ENCODE assay signal across 11 mouse cellular contexts in genomic region chr8:79292712-79293264, GRCm38 (mm10). TPM values are rescaled to one million over a fixed set of nuclear protein-coding genes. Genes with fewer than 3 reads are reported as not detected.
DNase-seq lines count a peak whose midpoint lies in the region; ATAC-seq and TF ChIP-seq lines count a peak whose summit lies in the region.
"Had no signal": no experiment of that assay in that cellular context is flagged by ENCODE, and none has a peak within 500 bp of the region (broad histone marks: within the 10 kb centered on the region; RNA-seq: fewer than 3 reads in every experiment).

No protein-coding gene starts in this region.

- no peak overlapping the region for H3K9ac ChIP-seq in forebrain, embryonic 12.5 days
- no peak overlapping the region for H3K9ac ChIP-seq in forebrain, embryonic 16.5 days (replicated peaks; ENCODE audit: low read depth, low read length)
- H3K9ac ChIP-seq in kidney, embryonic 14.5 days (ENCODE audit: low read depth, low read length): 0 out of 2 replicates have a peak overlapping the region, but pooled peaks have one; percentile 32
- H3K9ac ChIP-seq in stomach, embryonic 14.5 days (replicated peaks; ENCODE audit: low read depth, low read length): no peak overlapping the region
- no peak overlapping the region for H3K9ac ChIP-seq in stomach, postnatal 0 days (ENCODE audit: low read length)
- H3K9ac ChIP-seq in stomach, embryonic 16.5 days (ENCODE audit: low read length): peak overlapping the region; percentile 58

- no peaks in the 10 kb centered on the region for H3K27me3 ChIP-seq in forebrain, embryonic 12.5 days
- H3K27me3 ChIP-seq in forebrain, embryonic 16.5 days (replicated peaks; ENCODE audit: control insufficient read depth, insufficient read depth, low read length): no peaks in the 10 kb centered on the region
- H3K27me3 ChIP-seq in kidney, embryonic 14.5 days (ENCODE audit: control insufficient read depth, insufficient read depth, low read length): no peaks in the 10 kb centered on the region
- no peaks in the 10 kb centered on the region for H3K27me3 ChIP-seq in stomach, embryonic 14.5 days (ENCODE audit: control insufficient read depth, insufficient read depth, low read length)
- H3K27me3 ChIP-seq in stomach, postnatal 0 days (ENCODE audit: control insufficient read depth, insufficient read depth, low read length): no peaks in the 10 kb centered on the region
- no peaks in the 10 kb centered on the region for H3K27me3 ChIP-seq in stomach, embryonic 16.5 days (ENCODE audit: control insufficient read depth, insufficient read depth, low read length)

- WGBS in forebrain, embryonic 12.5 days: 84% methylated on average over 3 of the region's 3 CpGs
- WGBS in forebrain, embryonic 16.5 days: 90% methylated on average over 3 of the region's 3 CpGs
- WGBS in kidney, embryonic 14.5 days: 85% methylated on average over 3 of the region's 3 CpGs
- WGBS in stomach, embryonic 14.5 days: 63% methylated on average over 3 of the region's 3 CpGs
- 53% methylated on average over 3 of the region's 3 CpGs for WGBS in stomach, postnatal 0 days
- 62% methylated on average over 3 of the region's 3 CpGs for WGBS in stomach, embryonic 16.5 days

- no peaks in the 10 kb centered on the region for H3K36me3 ChIP-seq in forebrain, embryonic 12.5 days (replicated peaks)
- H3K36me3 ChIP-seq in forebrain, embryonic 16.5 days (ENCODE audit: control insufficient read depth, insufficient read depth): no peaks in the 10 kb centered on the region
- no peaks in the 10 kb centered on the region for H3K36me3 ChIP-seq in kidney, embryonic 14.5 days (ENCODE audit: control insufficient read depth, insufficient read depth, low read length)
- no peaks in the 10 kb centered on the region for H3K36me3 ChIP-seq in stomach, embryonic 14.5 days (ENCODE audit: control insufficient read depth, insufficient read depth, low read length)
- H3K36me3 ChIP-seq in stomach, postnatal 0 days (ENCODE audit: control insufficient read depth, insufficient read depth, low read length): no peaks in the 10 kb centered on the region
- no peaks in the 10 kb centered on the region for H3K36me3 ChIP-seq in stomach, embryonic 16.5 days (ENCODE audit: control insufficient read depth, insufficient read depth, low read length)

- TF ChIP-seq EP300 in stomach, postnatal 0 days (optimal IDR thresholded peaks at IDR 0.05): no peak

- H3K4me3 ChIP-seq in forebrain, embryonic 12.5 days (replicated peaks): no peak overlapping the region
- H3K4me3 ChIP-seq in forebrain, embryonic 16.5 days (replicated peaks; ENCODE audit: low read length): no peak overlapping the region
- H3K4me3 ChIP-seq in kidney, embryonic 14.5 days (ENCODE audit: low read length): no peak overlapping the region
- H3K4me3 ChIP-seq in stomach, embryonic 14.5 days (ENCODE audit: low read depth, low read length): no peak overlapping the region
- H3K4me3 ChIP-seq in stomach, postnatal 0 days (ENCODE audit: low read depth, low read length): no peak overlapping the region
- no peak overlapping the region for H3K4me3 ChIP-seq in stomach, embryonic 16.5 days (replicated peaks; ENCODE audit: low read length)

- no peak for TF ChIP-seq CTCF in stomach, postnatal 0 days (IDR thresholded peaks at IDR 0.05; ENCODE audit: low read depth)

- H3K9me3 ChIP-seq in forebrain, embryonic 12.5 days: no peaks in the 10 kb centered on the region
- no peaks in the 10 kb centered on the region for H3K9me3 ChIP-seq in forebrain, embryonic 16.5 days (ENCODE audit: control insufficient read depth, low read length)
- no peaks in the 10 kb centered on the region for H3K9me3 ChIP-seq in kidney, embryonic 14.5 days (ENCODE audit: control insufficient read depth, low read length)
- H3K9me3 ChIP-seq in stomach, embryonic 14.5 days (ENCODE audit: control insufficient read depth, low read depth, low read length): no peaks in the 10 kb centered on the region
- H3K9me3 ChIP-seq in stomach, postnatal 0 days (ENCODE audit: control insufficient read depth, low read length): no peaks in the 10 kb centered on the region
- no peaks in the 10 kb centered on the region for H3K9me3 ChIP-seq in stomach, embryonic 16.5 days (replicated peaks; ENCODE audit: control insufficient read depth, low read length)

- peaks cover 25% of the 10 kb centered on the region for H3K4me1 ChIP-seq in forebrain, embryonic 12.5 days
- H3K4me1 ChIP-seq in forebrain, embryonic 16.5 days (replicated peaks; ENCODE audit: control insufficient read depth, insufficient read depth, low read length): peaks cover 23% of the 10 kb centered on the region
- peaks cover 10% of the 10 kb centered on the region; the same call in 1 of the 2 replicates for H3K4me1 ChIP-seq in kidney, embryonic 14.5 days (ENCODE audit: control insufficient read depth, insufficient read depth, low read length)
- H3K4me1 ChIP-seq in stomach, embryonic 14.5 days (ENCODE audit: control insufficient read depth, insufficient read depth, low read length): peaks cover 13% of the 10 kb centered on the region; the same call in 1 of the 2 replicates
- 0 out of 2 replicates have a peak, but pooled peaks cover 2% of the 10 kb centered on the region for H3K4me1 ChIP-seq in stomach, postnatal 0 days (replicated peaks; ENCODE audit: control insufficient read depth, insufficient read depth)
- H3K4me1 ChIP-seq in stomach, embryonic 16.5 days (ENCODE audit: control insufficient read depth, insufficient read depth, low read length): peaks cover 14% of the 10 kb centered on the region

- no peak for ATAC-seq in forebrain, embryonic 12.5 days (ENCODE audit: low FRiP score)
- no peak for ATAC-seq in forebrain, embryonic 16.5 days
- ATAC-seq in kidney, embryonic 14.5 days (ENCODE audit: low FRiP score, low TSS enrichment): no peak
- no peak for ATAC-seq in stomach, embryonic 14.5 days (ENCODE audit: insufficient number of reproducible peaks, insufficient read depth, low FRiP score, low read depth)
- no peak for ATAC-seq in stomach, postnatal 0 days (ENCODE audit: low FRiP score, low TSS enrichment)
- no peak for ATAC-seq in stomach, embryonic 16.5 days (ENCODE audit: insufficient read depth, low FRiP score)

- H3K27ac ChIP-seq in forebrain, embryonic 12.5 days: no peak overlapping the region
- no peak overlapping the region for H3K27ac ChIP-seq in forebrain, embryonic 16.5 days (ENCODE audit: low read length)
- H3K27ac ChIP-seq in kidney, embryonic 14.5 days (ENCODE audit: low read depth, low read length): no peak overlapping the region
- no peak overlapping the region for H3K27ac ChIP-seq in stomach, embryonic 14.5 days (ENCODE audit: low read length)
- no peak overlapping the region for H3K27ac ChIP-seq in stomach, postnatal 0 days (replicated peaks)
- H3K27ac ChIP-seq in stomach, embryonic 16.5 days (ENCODE audit: low read length): peak overlapping the region; percentile 12; the same call in 1 of the 2 replicates

- H3K4me2 ChIP-seq in forebrain, embryonic 12.5 days: peak overlapping the region; percentile 60; the same call in 1 of the 2 replicates
- H3K4me2 ChIP-seq in forebrain, embryonic 16.5 days (ENCODE audit: low read length): no peak overlapping the region
- H3K4me2 ChIP-seq in kidney, embryonic 14.5 days (replicated peaks; ENCODE audit: low read depth, low read length): peak overlapping the region; percentile 70; the same call in 1 of the 2 replicates
- H3K4me2 ChIP-seq in stomach, embryonic 14.5 days (replicated peaks; ENCODE audit: low read depth, low read length): peak overlapping the region; percentile 67
- H3K4me2 ChIP-seq in stomach, postnatal 0 days (replicated peaks; ENCODE audit: low read depth): no peak overlapping the region
- H3K4me2 ChIP-seq in stomach, embryonic 16.5 days (ENCODE audit: low read depth, low read length): 0 out of 2 replicates have a peak overlapping the region, but pooled peaks have one; percentile 1

- DNase-seq in kidney, adult 8-10 months: no peak
- no peak for DNase-seq in stomach, postnatal 0 days (ENCODE audit: low spot score)
- no peak for DNase-seq in embryo, embryonic 9.5 days (ENCODE audit: extremely low spot score)
- DNase-seq: adrenal gland, adult 2 months; gastrocnemius, postnatal 10 days; kidney, postnatal 14 days had no signal

RNA-seq across cellular contexts. Expression of gene Mmaa, which starts 1.9 kb away (rescaled TPM):
- polyA plus RNA-seq in forebrain, embryonic 12.5 days (2016; fragmentation: Nextera tagmentation; extraction: Ambion mirVana): 16.8 and 17.5 TPM in 2 replicates
- 27.3 and 27.9 TPM in 2 replicates for polyA plus RNA-seq in forebrain, embryonic 16.5 days (2015; fragmentation: Nextera tagmentation; extraction: Ambion mirVana)
- polyA plus RNA-seq in kidney, embryonic 14.5 days (2014; fragmentation: Nextera tagmentation; extraction: Ambion mirVana): 10.5 and 11.6 TPM in 2 replicates
- 11.5 and 13.9 TPM in 2 replicates for polyA plus RNA-seq in stomach, embryonic 14.5 days (2014; fragmentation: Nextera tagmentation; extraction: Ambion mirVana)
- 10.0 and 10.9 TPM in 2 replicates for polyA plus RNA-seq in stomach, postnatal 0 days (2015; fragmentation: Nextera tagmentation; extraction: Ambion mirVana)
- 13.2 and 14.4 TPM in 2 replicates for polyA plus RNA-seq in stomach, embryonic 16.5 days (2015; fragmentation: Nextera tagmentation; extraction: Ambion mirVana)

RNA-seq across cellular contexts. Expression of gene 1700011L22Rik, which starts 44.4 kb away (rescaled TPM):
- not detected in 2 replicates for polyA plus RNA-seq in forebrain, embryonic 12.5 days (2016; fragmentation: Nextera tagmentation; extraction: Ambion mirVana)
- polyA plus RNA-seq in forebrain, embryonic 16.5 days (2015; fragmentation: Nextera tagmentation; extraction: Ambion mirVana): not detected in 2 replicates
- not detected in 2 replicates for polyA plus RNA-seq in kidney, embryonic 14.5 days (2014; fragmentation: Nextera tagmentation; extraction: Ambion mirVana)
- not detected in 2 replicates for polyA plus RNA-seq in stomach, embryonic 14.5 days (2014; fragmentation: Nextera tagmentation; extraction: Ambion mirVana)
- polyA plus RNA-seq in stomach, postnatal 0 days (2015; fragmentation: Nextera tagmentation; extraction: Ambion mirVana): not detected in 2 replicates
- polyA plus RNA-seq in stomach, embryonic 16.5 days (2015; fragmentation: Nextera tagmentation; extraction: Ambion mirVana): not detected in 2 replicates
- polyA plus RNA-seq: adrenal gland, adult 2 months had no signal

Comparison
In these comparisons a context has a peak if more than half of its experiments do, and no peak if none do; other contexts are left out.
1. H3K4me2 ChIP-seq: peak in forebrain, embryonic 12.5 days (single experiment), kidney, embryonic 14.5 days (single experiment), stomach, embryonic 14.5 days (single experiment) and stomach, embryonic 16.5 days (single experiment); none in forebrain, embryonic 16.5 days (single experiment) and stomach, postnatal 0 days (single experiment).
2. H3K9ac ChIP-seq: peak in kidney, embryonic 14.5 days (single experiment) and stomach, embryonic 16.5 days (single experiment); none in forebrain, embryonic 12.5 days (single experiment), forebrain, embryonic 16.5 days (single experiment), stomach, embryonic 14.5 days (single experiment) and stomach, postnatal 0 days (single experiment).